Mouse (Mus musculus): ENCODE results near the gene Rassf2.
A peak's percentile ranks its signal among the peaks of the same experiment; 100 is the strongest.

The Rassf2 gene

DNA sequence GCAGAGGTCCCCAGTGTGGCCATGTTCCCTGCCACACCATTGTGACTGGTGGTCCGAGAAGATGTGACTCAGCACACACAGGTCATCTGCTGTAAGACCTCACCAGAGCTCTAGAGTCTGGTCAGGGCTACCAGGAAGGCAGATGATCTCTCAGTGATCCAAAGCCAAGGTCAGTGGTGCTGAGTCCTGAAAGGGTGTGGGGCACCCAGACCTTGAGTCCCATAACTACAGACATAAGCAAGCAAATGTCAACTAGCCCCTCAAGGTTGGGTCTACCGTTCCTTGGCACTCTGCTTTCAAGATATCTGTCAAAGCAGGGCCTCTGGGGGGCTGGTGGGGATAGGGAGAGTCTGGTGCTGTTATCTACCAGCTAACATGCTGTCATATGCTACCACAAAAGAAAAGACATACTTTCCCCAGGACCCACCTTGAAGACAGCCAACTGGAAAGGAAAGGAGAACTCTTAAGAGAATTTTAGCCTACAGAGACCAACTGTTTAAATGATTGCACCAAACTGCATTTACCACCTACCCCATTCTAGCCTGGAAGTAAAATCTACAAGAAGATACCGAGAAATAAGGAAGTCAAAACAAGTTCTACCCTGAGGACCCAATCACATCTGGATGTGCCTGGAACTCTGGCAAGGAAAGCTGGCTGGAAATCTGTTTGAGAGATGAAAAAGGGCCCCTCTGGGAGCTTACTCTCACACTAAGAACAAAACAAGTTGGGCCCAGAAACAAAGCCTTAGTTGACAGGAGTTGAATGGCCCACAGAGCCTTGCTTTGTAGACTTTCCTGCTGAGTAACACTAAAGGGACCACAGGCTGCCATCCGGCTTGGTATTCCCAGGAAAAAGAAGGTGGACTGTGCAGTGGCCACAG lies 4.8 kb upstream of the Rassf2 start:
- DNase-seq: no peak

DNA sequence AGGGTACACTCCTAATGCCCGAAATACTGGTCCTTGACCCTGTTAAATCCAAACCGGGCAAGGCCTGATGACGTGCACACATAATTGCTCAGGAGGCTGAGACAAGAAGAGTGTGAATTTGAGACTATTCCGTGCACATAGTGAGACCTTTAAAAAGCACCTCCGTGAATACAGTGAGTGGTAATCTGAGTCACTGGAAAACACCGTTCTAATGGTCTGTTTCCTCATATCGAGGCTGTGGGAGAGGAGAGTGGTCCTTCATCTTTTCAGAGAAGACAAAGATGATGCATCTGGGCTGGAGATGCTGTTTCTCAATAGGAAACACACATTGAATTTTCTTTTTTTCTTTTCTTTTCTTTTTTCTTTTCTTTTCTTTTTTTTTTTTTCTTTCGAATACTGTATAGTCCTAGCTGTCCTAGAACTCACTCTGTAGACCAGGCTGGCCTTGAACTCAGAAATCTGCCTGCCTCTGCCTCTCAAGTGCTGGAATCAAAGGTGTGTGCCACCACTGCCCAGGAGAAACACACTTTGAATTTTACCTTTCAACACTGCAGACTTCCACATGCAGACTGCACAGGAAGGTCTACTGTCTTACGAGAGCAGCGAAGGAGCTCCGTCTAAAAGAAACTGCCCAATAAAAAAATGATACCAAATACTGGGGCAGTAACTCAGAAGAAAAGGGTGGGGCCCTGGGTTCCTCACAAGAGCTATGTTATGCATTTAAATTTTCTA lies 1.5 kb upstream of the Rassf2 start:
- DNase-seq: no peak

DNA sequence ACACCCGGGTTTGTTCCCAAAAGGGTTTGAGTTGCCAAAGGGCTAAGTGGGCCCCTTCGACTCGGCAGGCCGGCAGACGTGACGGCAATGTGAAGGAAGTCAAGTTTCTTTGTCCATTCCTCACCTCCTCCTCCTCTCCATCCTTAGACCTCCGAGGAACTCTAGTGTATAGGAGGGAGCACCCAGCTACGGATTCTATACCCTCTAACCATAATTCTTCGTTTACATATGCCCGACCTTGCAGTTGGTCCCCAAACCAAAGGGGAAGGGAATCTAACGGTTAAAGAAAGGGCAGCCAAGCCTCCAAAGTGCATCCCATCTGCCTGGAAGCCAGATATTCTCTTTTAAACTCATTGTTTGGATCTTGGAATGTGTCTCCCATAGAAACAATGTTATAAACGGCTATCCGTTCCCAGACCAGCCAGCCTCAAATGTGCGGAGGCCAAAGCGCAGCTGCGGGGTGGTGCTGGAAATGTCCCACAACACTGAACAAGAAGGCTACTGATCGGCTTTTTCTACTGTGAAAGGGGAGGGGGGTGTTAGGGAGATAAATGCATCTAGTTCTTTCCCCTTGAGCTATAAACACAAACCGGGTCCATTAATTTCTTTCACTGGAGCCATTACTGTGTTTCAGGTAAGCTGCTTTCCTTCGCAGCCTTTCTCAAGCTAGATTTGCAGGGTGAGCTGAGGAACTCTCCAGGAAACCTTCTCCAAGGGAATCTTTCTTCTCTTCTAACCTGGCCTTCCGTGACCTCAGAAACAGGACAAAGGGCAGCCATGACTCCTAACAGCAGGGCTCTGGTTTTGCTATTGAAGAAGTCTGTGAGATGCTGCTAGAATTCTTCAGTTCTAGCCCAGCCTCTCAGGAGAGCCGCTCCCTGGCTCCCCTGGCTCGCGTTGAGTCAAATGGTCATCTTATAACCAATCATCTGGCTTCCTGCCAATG lies 633 bp upstream of the Rassf2 start:
- DNase-seq: peak; percentile 38 to 52

DNA sequence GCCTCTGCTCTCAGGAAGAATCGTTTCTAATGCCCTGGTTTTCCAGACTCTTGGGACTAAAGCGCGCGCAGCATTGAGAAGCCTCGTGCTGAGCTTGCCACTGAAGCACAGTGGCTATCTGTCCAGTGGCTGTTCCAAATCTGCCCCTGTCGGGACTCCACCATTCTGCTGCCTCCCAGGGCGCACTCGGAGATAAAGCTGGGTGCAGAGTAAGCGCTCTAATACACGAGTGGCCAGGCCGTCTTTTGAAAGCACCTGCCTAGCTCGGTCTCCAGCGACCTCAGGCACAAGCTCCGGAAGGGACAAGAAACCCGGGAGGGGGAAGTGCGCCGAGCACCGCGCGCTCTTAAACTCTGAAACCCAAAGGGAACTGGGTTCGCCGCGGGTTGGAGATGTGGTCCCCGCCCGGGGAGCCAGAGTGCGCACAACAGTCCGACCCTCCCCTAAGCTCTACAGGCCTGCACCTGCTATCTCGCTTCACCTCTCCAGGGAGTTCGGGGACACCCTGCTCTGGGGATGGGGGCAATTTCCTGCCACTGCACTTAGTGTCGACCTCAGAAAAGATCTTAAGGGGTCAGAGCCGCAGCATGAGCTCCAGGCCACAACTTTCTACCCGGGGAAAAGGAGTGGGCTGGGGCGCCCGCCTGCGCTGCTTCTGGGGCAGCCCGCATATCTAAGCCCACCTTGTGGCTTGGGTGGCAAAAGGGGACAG lies 1.0 kb downstream of the Rassf2 start:
- peak; percentile 33 to 40 for DNase-seq

DNA sequence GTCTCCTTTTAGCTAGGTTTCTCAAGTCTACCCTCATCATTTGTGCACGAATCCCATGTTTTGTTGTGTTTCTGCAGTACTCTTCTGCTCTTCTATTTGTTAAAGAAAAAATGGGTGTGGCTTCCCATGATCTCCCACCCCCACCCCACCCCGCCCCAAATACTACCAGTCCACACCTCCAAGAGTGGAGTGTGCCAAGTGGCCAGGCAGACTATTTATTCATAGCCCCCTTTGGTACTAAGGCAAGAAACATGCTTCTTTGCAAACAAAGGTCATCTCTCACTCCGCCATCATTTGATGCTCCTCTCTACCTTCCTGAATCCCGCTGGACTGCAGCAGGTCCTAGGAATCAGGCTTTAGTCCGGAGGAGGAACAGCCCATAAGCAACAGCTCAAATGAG lies 2.0 kb downstream of the Rassf2 start:
- DNase-seq: no peak

DNA sequence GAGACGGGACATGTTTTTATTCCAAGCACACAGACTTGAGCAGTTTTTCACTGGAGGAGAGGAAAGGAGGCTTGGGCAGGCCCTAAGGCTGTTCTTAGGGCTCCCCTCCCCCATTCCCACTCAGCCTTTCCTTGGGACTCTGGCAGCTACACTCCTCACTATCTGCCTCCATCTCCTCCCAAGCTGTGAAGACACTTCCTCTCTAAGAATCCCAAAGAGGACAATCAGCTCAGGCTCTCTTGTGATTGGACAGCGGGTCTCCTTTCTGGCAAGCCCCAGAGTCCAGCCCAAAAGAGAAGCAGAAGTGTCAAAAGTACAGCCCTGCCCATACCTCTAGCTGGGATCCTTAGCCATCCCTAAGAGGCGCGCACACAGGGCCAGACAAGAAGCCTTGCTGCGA lies 2.7 kb downstream of the Rassf2 start:
- peak in 1 of 2 experiments; percentile 10 for DNase-seq

DNA sequence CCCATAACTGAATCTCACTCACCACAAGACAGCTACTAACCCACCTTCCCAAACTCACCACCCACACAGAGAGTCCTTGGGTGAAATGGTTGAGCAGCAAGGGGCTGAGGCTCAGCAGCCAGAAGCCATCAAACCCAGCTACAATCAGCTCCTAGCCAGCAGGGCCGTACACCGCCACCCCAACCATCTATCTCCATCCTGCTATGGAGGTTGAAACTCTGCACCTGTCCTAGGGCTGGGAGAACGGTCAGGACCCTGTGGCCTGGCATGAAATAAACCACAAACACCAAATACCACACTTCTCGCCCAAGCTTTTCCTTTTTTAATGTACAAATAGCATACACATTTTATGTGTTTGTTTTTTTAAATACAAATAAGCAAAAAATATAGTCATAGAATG lies 6.0 kb downstream of the Rassf2 start:
- no peak for DNase-seq

DNA sequence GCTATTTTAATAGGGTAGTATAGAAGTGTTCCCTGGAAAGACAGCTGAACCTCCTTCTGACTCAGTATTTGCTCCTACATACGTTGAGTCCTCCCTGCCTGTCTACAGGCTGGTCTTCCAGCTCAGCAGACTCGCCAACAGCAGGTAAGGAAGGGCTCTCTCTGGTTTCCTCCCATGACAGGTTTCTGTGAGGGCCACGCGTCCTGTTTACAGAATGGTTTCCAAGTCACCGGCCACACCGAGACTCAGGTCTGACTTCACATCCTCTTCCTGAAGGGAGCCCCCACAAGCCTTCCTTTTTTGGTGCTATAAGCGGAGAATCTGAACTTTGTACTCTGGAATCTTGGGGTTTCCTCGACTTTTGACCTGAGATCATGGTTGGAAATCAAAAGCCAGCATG lies 7.4 kb downstream of the Rassf2 start:
- DNase-seq: no peak

DNA sequence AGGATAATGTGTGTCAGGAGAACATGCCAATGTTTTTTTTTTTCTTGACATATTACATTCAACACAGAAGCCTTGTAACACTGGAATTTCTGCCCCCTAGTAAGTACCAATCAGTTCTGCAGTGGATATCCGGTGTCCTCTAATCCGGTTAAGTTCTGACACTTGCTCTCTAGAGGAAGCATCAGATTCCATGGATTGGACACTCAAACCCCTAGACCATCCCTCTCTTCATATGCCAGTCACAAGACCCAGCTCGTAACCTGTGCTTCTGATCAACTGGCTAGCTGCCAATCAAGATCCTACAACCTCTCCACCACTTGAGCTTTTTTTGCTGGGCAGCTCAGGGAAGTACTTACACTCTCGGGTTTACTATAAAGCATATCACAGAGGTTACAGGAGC lies 8.4 kb downstream of the Rassf2 start:
- DNase-seq: no peak

DNA sequence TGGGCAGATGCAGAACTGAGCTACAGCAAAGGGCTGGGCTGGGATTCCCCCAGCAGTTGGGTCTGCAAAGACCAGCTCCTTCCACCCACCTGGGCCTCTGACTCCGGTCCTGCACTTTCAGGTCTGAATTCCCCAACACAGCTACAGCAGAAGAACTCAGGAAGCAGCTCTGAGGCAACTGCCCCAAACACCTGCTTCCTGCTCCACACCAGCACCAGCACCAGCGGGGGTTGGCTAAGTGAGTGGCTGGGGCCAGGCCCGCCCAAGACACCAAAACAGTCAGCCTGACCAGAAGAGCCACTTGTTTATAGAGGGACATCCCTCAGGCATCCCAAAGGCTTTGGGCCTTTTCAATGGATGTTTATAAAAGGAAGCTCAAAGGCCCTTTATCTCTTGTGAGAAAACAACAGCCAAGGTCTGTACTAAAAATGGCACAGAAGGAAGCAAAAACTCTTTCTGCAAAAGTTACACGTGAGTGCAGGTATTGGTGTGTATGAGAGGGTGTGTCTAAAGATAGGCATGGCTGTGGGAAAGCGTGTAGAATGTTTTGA lies 9.0 kb downstream of the Rassf2 start:
- no peak for DNase-seq

DNA sequence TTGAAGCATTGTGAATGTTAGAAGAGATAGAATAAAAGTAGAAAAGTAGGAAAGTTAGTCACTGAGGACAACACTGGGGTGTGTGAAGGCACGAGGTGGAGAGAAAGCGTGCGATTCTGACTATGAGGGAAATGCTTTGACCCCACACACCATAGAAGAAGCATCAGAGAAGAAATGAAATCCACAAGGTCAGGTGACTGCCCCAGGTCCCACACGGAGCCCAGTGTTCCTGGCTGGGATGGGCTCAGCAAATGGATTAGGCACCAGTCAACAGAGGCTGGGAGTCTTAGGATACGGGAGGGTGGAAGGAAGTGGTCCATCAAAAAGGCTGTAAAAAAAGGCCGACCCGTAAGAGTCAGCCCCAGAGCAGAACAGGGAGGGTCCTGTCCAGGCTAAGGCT lies 9.6 kb downstream of the Rassf2 start:
- no peak for DNase-seq

DNA sequence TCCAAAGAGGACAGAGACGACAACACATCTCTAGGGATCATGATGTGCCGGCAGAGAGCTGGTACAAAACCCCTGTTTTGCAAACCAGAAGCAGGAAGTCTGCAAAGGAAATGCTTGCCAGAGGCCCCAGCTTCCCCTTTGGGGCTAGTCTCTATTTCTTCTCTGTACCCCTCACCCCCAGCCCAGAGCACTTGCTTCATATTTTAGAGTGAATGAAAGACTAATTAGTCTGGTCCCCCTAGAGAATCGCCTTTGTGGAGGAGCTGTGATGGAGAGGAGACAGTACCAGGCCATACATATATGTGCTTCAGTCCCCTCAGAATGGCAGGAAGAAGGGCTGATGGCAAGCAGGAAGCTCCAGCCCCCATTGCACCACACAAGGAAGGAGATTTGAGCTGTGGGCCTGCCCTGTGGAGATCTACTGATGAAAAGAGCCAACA lies 10.7 kb downstream of the Rassf2 start:
- DNase-seq: no peak

DNA sequence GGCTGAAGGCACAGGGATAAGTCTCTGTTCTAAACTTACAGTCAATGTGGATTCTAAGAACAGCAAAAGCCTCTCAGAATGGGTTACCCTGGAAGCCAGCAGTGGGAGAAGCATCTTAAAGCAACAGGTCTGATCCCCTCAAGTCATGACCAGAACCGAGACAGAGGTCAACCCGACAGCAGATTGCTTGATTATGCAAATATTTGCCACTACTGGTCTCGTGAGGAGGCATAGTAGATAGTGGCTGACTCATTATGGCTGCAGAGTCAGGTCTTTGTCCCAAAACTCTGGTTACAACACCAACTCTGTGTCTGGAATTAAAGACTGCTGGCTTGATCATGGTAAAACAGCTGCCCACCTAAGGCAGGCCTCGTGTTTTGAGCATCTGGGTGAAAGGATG lies 11.9 kb downstream of the Rassf2 start:
- no peak for DNase-seq

DNA sequence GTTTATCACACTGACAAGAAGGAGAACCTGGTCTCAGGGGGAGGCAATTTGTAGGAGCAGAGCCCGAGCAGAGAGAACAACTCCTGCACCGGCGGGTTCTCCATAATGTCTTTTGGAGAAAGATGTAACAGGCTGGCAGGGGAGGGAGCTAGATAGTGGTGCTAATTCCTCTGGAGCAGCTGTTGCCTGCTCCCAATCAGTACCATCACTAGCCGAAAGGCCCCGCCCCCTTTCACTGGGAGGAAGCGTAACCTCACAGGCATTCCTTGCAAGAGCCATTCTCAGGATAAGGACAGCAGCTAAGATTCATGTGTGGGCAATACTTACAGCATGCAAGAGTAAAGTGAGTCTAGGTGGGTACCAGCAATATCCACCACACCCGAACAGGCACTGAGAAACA lies 12.4 kb downstream of the Rassf2 start:
- peak in 1 of 2 experiments; percentile 13 for DNase-seq

DNA sequence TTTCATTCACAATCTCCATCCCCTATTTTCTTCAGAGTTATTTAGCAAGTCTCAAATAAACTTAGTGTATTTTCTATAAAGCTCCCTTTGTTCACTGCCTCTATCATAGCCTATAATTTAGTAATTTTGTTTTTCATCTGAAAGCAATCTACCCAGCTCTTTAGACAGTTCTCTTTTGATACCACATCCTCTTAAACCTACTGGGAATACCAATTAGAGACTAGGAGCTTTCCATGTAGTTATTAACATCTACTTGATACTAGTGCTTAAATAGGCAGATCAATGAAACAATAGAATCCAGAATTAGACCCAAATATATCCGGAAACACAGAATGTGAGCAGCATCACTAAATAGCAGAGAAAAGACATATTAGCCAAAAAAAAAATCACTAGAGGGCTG lies 14.0 kb downstream of the Rassf2 start:
- DNase-seq: no peak

DNA sequence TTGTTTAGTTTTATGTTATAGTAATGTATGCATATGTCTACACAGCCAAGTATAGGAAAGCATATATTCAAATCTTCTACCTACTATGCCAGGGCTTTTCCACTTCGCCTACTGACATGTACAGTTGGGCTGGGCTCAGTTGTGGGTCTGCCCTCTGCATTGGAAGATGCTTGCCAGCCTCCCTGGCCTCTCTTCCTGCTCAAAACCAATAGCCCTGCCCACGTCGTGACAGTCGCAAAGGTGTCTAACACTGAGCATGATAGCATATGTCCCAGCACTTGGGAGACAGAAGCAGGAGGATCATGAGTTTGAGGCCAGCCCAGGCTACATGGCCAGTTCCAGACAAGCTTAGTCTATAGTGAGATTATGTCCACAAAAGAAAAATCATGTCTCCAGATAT lies 16.9 kb downstream of the Rassf2 start:
- no peak for DNase-seq

DNA sequence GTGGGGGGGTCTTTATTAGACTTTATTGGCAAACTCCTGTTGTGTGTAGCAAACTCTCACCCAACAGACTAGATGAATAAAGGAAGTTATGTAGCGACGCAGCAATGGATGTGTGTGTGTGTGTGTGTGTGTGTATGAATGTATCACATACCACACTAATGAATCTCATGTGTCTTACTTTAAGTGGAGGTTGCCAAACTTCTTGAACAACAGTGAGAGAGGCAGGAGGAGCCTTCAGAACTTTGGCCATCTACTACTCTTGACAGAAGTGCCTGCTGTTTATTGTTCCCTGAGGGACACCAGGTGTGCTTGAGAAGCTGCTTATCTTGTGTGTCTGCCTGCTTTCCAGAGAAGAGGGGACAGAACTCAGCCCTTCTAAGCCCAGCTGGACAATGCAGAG lies 19.3 kb downstream of the Rassf2 start:
- no peak for DNase-seq

DNA sequence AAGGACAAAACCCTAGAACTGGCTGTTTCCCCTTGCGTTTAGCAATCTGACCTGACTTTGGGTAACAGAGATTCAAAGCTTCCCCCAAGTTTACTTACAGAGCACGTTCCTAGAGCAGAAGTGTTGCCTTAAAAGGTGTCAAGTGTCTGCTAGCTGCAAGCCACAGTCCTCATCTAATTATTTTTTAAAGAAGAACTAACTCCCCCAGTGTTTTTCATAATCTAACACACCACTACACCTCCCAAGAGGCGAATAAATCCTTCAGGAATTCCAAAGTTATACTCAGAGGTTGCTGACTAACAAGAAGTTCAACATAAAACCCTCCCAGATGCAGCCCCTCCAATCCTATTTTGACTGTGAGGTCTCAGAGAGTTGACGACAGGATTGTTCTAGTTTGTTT lies 21.9 kb downstream of the Rassf2 start:
- no peak for DNase-seq

DNA sequence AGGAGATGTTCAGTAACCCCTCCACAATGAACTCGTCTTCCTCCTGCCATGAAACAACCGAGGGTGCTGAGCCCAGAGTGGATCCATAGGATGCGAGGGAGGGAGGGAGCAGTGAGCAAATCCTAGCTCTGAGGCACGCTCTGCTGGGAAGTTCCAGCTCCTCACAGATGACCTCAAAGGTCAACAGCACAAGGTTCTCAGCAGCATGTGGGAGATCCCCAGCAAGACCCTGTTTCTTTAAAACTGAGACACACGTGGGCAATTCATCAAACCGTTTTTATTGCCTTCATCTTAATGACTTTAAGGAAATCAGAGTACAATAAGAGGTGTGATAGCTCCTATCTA lies 22.6 kb downstream of the Rassf2 start:
- no peak for DNase-seq

DNA sequence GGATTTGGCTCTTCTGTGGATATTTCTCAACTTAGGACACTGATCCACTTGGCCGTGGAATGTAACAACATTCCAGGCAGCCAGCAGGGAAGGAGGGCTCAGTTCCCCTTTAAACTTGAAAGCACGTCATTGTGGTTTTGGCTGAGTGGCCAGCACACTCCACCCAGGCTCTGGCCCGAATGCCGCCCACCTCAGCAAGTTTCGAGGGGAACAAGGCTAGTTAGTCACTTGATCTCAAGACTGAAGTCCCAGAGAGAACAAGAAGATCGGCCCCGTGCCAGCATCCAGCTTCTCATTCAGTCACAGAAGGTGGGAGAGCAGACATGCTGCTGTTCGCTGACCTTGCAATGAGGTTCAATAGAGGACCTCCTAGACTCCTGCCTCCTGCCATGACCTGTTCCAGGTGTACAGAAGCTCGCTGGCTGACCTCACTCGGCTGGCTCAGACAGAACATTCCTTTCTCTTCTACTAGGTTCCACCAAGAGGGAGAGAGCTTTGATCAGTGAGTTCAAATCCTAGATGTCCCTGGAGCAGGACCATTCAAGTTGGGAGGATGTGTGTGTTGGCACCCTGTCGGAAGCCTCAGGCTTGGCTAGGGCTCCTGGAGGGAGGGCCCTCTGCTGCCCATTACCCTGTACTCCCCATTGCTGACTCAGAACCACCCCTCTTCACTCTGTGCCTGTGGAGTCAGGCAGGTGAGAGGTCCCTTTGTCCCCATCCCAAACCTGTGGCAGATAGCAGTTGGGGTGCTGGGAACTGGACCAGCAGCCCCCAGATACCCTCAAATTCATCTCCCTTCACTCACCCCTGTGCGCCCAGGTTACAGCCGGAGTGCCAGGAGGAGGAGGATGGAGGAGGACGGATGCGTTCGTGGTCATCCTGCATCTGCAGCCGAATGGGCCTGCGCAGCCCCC lies 23.2 kb downstream of the Rassf2 start:
- no peak for DNase-seq

DNA sequence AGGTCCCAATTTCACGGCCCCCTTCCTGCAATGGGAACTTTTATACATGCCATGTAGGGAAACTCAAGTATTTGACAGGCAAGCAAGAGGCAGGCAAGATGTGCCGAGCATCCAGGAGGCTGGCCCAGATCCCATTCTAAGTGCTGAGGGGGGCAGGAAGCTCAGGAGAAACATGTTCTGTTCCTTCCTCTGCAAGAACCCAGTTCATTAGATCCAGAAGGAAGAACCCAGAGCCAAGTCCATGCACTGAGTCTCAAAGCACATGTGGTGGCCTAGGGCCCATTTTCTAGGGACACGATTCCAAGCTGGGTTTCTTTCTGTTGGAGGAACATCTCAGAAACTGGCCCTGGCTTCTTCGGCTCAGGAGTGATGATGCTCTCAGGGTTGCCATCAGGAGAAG lies 24.6 kb downstream of the Rassf2 start:
- DNase-seq: no peak
